Mouse (Mus musculus) c-Kit-positive CD71-positive TER-119-positive erythroid progenitor cells, embryonic 14.5 days (primary cell): ENCODE measurements at regions not wholly inside any gene's neighbourhood (a gene's known extent, or its start where the extent isn't known, plus 50 kb on each side); places are given as distances from the start of the nearest gene placed in this dataset.

Experiments used
- DNase-seq: peaks from one replicate; pipeline ENCODE4 v3.0.0-alpha.2; 2013; ENCODE audit warnings: low spot score

DNA sequence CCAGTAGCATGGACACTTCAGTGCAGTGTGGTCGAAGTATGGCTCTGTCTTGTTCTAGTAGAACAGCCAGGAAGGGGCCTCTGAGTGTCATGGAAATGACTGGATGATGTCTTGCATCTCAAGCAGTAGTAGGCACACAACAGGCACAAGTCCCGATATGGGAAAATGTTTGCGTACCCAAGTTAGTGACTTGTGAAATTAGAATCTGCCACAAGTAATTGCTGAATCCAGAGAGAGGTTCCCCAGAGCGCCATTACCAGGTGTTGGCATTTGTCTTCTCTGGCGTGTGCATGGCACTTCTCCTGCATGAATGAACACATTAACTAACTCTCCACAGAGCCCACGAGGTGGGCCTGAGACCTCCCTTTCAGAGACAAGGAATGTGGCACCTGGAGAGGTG lies 199.3 kb downstream of the Ackr3 start:
- DNase-seq = no peak

DNA sequence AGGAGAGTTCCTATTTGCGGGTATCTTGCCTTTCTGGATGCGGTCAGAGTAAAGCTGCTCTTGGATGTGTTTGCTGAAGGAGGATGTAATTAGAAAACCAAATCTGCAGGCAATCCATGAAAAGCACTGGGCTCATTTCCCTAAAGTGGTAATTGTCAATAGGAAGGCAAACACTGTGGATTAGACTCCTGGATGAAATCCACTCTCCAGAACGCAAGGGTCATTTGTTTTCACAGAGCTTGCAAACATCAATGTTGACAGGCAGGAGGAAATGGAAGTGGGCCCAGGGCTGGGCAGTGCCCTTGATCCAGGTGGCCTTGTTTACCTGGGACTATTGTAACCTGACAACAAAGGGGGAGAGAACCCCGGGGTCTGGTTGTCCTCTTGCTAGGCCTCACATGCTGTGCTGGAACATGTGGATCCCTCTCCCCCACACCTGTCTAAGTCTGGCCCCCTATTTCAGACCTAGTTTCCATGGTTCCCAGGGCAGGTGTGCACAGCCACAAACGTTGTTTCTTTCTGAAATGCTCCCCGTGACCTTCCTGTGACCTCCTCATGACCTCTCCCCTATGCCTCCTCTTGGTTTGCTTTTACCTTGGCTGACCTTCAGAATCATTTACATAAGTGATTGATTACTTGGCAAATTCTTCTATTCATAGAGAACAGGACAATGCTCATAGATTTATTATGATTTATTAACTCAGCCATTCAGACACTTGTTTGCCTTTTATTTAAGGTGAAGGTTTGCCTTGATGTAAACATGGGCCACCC lies 197.9 kb upstream of the Cops8 start:
- DNase-seq = no peak

DNA sequence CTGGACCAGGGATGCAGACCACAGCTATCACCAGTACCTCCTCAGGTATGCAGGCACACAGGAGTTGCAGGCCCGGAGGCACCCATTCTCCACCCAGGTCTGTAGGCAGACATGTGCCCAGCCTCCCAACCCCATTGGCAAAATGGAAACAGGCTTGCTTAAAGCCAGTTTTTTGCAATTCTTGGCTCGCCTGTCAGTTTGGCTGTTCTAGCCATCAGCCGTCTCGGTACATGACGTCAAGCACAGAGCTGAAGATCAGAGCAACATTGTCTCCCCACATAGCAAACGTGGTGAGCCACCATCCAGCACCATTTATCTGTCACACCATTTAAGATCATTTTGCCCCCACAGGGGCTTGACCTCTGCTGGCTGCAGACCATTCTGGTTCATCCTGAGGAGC lies 196.1 kb upstream of the Cops8 start:
- no peak for DNase-seq

DNA sequence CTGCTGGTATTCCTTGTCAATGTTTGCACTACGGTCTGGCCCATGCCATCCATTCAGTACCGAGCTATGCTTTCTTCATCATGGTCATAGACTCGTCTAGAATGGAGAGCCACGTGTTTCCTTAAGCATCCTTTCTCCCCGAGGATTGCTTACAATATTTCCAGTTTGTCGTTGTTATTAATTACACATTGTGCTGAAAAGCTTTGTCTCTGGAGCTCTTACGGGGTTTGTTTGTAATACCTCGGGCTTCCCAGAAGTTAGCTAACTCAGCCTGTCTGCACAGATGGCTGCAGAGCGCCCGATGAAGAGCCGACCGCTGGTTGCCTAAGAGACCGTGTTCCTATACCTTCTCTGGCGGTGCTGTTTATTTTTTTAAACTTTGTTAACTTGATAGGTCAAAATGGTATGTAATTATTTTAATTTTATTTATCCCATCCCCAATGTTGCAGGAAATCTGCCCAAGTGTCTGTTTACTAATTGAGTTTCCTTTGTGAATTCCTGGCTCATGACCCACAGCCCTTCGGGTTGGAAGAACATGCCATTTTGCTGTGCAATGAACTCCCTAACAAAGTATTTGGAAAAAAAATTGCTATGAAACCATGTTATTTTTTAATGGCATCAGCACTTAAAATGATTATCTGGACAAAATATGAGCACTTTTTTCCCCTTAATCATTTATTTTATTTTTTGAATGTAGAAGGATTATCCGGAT lies 194.1 kb upstream of the Cops8 start:
- no peak for DNase-seq

DNA sequence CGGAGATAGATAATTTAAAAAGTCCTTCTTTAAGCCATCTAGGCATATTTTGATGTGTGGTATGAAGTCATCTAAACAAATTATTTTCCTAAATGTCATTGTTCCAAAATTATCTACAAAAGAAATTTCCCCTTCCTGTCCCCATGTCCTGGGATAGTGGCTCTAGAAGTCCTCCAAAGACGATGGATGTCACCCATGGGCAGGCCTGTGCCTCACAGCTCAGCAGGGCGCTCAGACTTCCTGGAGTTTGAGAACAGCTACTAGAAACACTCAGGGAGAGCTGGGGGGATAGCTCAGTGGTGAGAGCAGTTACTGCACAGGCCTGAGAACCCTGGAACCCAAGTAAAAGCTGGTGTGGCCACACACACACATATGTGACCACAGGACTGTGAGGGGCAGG lies 193.5 kb upstream of the Cops8 start:
- no peak for DNase-seq

DNA sequence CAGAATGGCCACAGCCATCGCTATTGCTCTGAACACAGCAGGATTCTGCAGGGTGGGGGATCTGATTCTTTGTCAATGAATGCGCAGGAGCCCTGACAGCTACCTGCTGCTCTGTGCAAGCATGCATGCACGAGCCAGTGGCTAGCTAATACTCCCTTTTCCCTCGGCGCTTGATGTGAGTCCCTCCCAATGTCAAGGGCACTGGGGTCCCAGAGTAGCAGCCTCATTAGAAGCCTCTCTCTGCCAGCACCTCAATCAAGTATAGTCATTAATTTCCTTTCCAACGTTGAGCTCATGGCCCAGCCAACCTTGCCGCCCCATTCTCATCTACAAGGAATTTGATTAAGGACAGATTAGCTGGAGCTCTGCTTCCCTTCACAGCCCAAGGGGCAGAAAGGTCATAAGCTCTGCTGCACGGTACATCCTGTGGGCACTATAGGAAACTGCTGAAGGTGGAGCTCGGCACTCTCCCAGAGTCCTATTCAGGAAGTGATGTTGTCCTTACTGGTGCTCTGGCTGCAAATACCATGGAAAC lies 190.2 kb upstream of the Cops8 start:
- no peak for DNase-seq

DNA sequence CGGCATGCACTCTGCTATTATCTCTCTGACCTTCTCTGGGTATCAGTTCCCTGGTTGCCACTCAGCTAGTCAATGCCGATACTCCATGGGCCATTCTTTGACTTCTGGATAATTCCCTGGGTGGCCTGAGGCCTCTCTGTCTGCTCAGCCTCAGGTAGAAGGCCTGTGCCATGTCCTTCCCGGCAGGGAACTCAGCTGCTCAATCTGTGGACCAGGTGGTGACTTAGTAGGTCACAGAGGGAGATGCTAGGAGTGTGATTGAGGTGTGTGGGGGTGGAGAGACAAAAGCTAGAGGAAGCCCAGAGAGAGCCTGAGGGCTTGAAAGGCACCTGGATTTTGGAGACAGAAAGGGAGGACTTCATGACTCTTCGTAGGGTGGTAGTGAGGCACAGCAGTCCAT lies 188.0 kb upstream of the Cops8 start:
- DNase-seq = no peak

DNA sequence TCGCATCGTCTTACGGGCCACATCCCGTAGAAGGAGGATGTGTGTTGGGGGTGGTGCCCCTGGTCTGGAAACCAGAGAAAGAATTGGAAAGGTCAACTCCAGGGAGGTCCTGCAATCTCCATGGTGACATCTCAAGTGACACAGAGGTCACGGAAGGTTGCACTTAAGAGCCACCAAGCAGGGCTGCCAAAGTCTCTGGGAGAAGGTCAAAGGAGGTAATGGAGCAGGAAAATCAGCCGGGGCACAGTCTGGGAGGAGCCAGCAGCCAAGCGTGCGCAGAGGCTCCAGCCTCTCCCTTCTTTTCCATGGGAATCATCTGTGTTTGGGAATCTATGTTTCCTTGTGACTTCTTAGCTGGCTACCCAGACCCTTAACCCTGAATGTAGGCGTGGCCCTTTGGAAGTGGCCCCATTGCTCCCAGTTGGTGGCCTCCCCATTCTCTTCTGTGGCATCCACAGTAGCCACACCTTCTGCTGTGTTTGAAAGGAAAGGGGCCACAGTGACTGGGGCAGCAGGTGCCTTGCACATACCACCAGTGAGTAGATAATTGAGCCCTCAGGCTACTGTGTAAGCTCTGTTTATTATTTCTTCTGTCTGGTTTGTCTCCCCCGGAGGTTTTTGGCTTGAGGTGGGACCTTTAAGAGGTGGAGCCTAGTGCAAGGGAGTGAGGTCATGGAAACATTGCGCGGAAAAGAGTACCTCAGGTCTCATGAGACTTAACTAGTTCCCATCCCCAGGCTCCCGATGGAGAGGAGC lies 178.5 kb upstream of the Cops8 start:
- no peak for DNase-seq

DNA sequence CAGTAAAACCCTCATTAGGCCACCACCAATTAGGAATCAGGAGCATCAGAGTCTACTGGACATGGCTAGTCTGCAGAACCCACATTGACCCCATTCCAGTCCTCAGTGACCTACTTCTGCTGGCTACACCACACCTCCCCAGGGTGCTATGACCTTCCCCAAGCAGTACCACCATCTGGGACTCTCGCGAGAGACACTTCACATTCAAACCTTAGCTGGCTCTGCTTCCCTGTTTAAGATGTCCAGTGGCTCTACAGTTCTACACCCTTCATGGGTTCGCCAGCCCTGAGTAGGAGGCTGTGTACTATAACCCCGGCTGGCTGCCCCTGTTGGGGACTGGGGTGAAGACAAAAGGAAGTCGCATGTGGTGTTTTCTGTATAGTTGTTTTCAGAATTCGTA lies 174.4 kb upstream of the Cops8 start:
- no peak for DNase-seq

DNA sequence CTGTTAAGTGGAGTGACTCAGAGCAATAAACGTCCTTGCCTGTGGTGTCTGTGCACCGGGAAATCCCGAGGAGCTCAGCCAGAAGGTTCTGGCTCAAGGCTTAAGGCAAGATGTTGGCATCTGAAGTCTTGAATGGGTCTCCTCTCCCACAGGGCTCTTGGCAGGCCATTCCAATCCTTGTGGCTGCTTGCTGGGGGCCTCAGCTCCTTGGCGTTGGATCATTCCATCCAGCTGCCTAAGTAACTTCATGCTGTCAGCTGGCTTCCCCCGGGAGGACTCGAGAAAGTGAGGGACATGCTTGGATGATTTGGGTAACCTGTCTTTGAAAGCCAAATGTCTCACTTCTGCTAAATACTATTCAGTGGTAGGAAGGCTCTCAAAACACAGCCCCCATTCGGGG lies 174.0 kb upstream of the Cops8 start:
- no peak for DNase-seq

DNA sequence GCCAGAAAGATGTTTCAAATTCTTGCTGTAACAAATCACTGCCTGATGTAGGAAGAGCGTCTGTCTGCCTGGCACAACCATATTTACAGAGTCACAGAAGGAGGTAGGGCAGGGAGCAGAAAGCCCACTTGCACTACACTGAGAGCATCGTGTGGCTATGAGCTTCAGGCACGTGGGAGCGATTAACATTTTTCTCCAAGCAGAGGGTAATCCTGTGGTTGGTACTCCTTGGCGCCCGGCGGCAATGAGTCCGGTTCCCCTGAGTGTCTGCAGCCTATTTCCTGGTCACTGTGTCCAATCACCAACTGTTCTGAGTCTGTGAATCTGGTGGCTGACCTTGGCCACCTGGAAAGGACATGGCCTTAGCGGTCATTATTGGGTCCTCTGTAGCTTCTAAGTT lies 172.3 kb upstream of the Cops8 start:
- DNase-seq = no peak

DNA sequence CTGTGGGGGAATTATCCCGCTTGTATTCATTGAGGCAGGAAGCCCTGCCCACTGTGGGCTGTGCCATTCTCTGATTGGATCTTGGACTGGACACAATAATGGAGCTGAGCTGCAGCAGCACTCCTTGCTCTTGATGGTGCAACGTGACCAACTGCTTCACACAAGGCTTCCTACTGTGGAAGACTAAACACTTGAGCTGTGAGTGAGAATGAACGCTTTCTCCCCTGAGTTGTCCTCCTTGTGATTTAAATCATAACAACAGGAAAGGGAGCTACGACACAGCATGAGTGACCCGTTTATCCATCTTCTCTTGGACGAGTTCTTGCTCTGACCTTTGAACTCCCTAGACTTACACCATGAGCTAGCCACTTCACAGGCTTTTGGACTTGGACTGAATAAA lies 171.0 kb upstream of the Cops8 start:
- no peak for DNase-seq

DNA sequence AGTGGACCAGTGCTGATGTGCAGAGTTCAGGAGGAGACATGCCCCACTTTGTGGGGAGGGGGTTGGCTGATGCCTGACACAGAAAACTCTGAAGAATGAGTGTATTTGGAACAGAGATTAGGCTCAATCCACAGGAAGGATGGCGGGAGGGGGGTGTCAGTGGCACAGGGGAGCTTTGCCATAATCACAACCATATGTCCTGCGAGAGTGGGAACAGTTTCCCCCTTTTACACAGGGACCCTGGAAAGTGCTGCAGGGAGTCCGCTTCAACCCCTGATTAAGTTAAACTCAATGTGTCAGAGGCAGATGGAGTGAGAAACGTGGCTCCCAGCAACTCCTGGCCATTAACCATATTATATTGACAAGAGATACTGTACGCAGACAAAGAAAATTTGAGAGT lies 168.9 kb upstream of the Cops8 start:
- DNase-seq = no peak

DNA sequence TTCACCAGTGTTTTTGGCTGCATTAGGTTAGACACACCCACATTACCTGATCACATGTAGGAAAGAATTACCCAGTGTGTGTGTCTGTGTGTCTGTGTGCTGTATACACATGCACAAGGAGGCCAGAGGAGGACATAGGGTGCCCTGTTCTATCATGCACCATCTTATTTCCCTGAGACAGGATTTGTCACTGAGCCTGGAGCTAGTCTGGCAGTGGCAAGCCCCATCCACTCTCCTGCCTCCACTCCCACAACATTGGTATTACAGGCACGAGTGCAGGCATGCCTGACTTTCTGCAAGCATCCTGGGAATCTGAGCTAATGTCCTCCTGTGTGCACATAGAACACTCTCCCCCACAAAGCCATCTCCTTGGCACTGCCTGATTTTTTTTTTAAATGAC lies 162.1 kb upstream of the Cops8 start:
- DNase-seq = no peak

DNA sequence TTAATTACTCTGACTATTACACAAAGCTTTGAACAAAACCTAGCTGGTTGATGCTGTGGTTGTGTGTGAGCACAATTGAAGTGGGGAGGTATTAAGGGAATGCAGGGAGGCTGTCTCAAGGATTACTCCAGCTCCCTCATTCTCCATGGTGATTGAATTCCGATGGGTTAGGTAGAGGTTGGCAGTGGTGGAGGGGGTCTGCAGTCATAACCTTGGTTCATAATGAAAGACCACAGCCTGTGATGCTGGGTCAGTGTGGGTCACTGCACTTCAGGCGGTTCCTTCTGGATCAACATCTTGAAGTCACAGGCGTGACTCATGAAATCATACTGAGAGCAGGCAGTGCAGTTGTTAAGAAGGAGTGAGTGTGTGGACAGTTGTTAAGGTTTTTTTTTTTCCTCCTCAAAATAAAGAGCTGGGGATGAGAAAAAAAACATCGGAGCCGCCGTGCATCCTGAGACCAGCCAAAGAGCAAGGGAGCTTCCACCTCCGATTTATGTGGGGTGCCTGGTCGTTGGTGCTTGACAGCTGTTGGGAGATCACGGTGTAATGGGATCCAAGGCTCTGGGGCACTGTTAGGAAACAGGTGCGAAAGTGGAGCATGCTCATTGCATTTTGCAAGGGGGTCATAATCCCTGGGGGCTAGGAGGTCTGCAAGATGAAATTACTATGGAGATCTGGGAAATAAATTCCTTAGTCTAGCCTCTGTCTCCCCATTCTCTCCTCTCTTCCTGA lies 161.5 kb upstream of the Cops8 start:
- no peak for DNase-seq

DNA sequence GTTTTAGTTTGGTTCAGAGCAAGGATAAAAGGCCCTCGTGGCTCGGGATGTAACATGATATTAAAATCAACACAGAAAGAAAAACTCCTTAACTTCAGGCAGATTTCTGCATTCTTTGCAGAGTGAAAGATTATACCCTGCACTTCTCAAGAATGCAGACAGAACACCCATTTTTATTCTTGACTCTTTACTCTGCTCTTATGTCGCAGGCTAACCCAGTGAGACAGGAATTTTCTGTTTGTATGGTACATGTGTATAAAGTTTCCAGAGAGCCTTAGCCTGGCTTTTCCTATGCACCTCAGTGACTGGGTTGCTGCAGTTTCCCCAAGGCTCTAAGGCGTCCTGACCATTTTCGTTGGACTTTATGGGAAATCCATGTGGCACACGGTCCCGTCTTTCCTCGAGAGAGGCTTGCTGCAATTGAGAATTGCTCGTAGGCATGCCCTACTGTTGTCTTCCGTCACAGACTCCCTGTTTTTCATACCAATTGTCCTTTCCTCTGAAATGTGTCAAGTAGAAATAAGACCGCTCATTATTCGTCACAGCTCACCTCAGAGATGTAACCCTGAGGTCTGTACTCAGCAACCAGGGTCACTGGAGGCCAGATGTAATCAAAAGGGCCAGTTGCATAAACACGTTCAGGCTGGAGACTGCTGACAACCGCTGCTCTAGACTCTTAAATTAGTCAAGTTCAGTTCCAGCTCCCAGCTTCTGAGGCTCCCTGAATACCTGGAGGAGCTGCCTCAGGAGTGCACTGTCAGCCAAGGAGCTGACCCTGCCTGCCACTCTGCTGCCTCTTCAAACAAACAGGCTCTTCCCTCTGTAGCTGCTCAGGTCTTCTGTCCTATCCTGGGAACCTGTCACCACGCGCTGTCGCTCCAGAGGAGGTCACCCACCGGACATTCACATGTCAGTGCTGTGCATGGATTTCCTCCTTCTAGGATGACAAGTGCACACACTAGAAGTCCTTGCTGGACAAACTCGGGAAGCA lies 160.2 kb upstream of the Cops8 start:
- DNase-seq = no peak

DNA sequence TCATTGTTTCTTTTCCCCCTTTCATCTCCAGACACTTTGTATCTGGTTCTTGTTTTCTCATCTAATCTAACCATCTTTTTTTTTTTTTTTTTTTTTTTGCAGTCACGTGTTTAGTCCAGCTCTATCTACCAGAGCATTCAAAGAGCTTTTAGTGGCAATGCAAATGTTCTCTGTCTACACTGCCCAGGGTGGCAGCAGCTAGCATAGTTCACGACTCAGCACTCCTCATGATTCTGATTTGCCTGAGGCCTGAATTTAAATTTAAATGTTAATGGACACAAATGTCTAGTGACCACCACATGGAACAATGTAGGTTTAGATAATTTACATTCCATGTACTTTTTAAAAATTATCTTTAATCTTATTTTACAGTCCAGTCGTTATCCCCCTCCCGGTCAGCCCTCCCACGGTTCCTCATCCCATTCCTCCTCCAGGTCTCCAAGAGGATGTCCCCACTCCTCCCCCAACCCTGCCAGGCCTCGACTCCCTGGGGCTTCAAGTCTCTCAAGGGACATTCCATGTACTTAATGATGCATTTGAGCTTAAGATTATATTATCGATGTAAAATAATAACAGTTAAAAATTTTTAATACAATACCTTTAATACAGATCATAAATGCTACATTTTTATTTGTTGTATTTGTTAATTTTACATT lies 153.1 kb upstream of the Cops8 start:
- DNase-seq = no peak

DNA sequence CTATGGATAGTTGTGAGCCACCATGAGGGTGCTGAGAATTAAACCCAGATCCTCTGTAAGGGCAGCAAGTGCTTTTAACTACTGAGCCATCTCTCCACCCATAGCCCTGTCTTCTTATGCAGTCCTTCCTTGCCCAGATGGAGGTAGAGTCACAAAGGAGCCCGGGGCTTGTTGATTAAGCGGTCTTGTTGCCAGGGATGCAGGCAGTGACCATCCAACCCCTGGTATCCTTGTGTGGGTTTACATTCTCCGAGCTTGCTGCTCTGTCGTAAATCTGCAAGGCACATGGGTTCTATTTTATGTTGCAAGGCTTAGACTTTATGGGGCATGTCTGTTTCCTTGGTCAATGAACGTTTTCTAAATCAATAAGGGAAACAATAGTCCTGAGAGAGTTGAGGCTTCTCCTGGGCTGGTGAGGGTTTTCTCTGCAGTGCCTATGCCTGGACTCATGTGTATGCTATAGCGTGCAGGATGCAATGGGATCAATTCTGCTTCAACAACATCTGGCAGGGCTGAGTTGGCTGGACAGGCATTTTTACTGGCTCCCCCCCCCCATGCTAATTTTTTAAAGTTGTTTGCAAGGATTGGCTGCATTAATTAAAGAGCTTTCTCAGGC lies 150.7 kb upstream of the Cops8 start:
- no peak for DNase-seq

DNA sequence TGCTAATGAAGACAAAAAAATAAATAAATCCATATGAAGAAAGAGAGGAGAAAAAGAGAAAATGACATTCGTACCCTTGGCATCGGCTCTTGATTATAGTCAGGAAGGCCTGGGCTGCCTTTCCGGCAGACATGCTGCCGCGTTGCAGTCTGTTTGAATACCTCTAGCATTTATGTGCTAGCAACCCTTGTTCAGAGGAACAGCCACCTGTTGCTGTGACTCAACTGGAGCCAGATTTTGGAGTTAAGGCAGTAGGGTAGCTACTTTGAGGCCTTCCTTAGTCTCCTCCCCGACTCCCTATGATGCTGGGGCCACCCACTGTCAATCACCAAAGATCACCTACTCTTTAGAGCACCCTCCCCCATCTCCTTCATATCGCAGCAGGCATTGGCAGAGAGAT lies 148.5 kb upstream of the Cops8 start:
- DNase-seq = no peak

DNA sequence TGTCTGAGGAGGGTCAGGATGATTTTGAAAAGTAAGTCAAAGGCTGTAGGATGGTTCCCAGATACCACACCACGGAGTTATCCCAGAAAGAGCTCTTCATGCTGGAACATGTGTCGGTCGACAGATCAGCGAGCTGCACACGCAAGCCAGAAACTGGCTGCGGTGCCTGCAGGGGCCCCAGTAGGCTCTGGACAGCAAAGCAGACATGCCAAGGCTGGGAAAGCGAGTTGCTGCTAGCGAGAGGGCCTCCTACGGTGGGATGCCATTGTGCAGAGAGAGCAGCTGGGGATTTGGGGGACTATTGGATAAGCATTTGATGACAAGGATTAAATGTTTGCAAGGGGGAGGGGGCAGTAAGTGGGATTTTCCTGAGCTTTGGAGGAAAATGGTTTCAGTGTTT lies 145.4 kb upstream of the Cops8 start:
- no peak for DNase-seq
